Mouse (Mus musculus): ENCODE data around the gene Gm2056.
"Not testable (repeated sequence)": the region's sequence is repeated elsewhere in the genome, so short reads cannot be mapped to it uniquely, and the experiment has no call there.

Gene Gm2056

GRCm38 (mm10) chr12:88026704-88027103, at the start of gene Gm2056:
Gene Gm2056 (plus strand): TSS chr12:88027004.
- not testable (repeated sequence) for DNase-seq

DNA sequence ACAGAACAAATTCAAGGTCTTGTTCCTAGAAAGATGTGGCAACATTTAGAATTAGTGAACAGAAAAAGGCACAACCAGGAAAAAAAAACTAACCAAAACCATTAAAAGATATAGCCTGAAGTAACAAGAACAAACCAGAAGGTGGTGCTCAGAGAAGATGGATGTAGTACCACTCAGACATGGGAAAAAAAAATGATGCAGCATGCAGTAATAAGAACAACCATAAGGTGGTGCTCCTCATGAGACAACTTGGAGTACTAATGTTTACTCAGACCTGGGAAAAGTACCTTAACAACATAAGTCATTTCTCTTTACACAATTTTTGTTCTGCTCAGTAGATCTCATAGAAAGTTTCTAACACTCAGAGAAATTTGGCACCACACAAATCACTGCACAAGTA, 42.8 kb upstream of the Gm2056 start:
- not testable (repeated sequence) for DNase-seq

DNA sequence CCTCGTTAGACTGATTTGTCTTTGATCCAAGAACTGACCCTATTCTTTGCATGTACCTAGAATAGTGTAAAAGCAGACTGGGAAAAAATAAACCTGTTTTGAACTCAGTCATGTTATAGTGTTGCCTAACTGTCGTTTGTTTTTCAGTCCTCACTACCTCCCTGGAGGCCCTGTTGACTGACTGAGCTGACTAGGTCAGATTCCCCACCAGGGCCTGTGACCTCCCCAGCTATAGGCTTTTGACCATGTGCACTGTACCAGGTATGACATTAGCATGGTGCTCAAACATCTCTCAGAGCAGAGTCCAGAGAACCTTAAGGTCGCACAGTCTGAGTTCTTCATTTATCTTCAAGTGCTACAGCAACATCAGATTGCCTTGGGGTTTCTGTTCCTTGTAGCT, 22.7 kb upstream of the Gm2056 start:
- DNase-seq: not testable (repeated sequence)

DNA sequence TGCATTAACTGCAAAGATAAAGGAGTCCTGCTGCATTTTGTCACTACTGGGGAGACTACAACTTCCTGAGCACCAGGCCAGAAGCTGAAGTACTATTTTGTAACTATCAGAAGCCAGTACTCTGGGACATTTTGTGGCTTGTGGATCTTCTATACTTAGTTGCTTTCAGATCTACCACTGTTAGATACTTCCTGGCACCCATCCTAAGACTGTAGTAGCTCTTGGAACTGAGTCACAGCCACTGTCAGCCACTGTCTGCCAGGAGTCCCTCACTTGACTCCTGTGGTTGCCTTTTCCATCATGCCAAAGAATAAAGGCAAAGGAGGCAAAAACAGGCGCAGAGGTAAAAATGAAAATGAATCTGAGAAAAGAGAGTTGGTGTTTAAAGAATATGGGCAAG, 15.3 kb upstream of the Gm2056 start, which contains the start of gene Gm2075:
Gene Gm2075, plus strand, starts transcription at position 301 of the 400 bp plus-strand sequence.
- not testable (repeated sequence) for DNase-seq

- DNase-seq: not testable (repeated sequence)
Observed at GRCm38 (mm10) chr12:88018671-88019070, 8.1 kb upstream of the Gm2056 start, which contains the start of gene Gm6803. Gene Gm6803 (minus strand): TSS chr12:88018771.

GRCm38 (mm10) chr12:88032250-88032649, 5.4 kb downstream of the Gm2056 start:
- not testable (repeated sequence) for DNase-seq

GRCm38 (mm10) chr12:88039062-88039461, 12.3 kb downstream of the Gm2056 start:
- DNase-seq: not testable (repeated sequence)

- not testable (repeated sequence) for DNase-seq
Observed at GRCm38 (mm10) chr12:88039703-88040102, 12.9 kb downstream of the Gm2056 start.

DNA sequence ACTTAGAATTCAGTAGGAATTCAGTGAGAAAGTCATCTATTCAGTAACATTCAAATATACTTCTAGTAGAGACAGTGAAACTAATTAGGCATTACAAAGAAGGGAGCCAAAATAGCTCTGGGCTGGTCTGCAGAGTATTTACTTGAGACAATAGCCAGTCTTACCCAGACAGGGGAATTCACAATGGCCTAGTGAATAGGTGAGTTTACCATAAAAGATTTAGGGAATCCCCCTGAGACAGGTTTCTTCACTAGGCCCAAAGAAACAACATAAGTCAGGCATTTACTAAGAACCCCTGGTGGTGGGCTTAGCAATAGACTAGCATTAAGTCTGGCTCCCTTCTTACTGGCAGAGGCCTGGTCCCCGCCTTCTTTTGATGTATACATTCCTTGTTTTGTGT, 18.4 kb downstream of the Gm2056 start:
- not testable (repeated sequence) for DNase-seq
